Mouse (Mus musculus) bone marrow macrophage, adult 2 months (primary cell): ENCODE results near the gene Pacsin2.
"Not testable (repeated sequence)": the region's sequence is repeated elsewhere in the genome, so short reads cannot be mapped to it uniquely, and the experiment has no call there.

Experiments used
- CTCF ChIP-seq: IDR thresholded peaks from 2 replicates; pipeline ENCODE4 v1.5.1; 2012; ENCODE audit warnings: low read depth, mild to moderate bottlenecking, low read length, moderate library complexity
- POLR2A ChIP-seq: IDR thresholded peaks from 2 replicates; pipeline ENCODE4 v1.6.1; 2012; ENCODE audit warnings: mild to moderate bottlenecking, low read depth, low read length, borderline replicate concordance

- not testable (repeated sequence) for TF ChIP-seq CTCF, POLR2A
These were observed 58.5 kb downstream of the Pacsin2 start for GRCm38 (mm10) chr15:83405866-83406265.
